Mouse (Mus musculus) liver, embryonic 14.5 days (tissue): ENCODE measurements around the gene Dusp12.

Experiments
- CTCF ChIP-seq: IDR thresholded peaks from 2 replicates; pipeline ENCODE4 v1.5.1; 2016; ENCODE audit warnings: antibody characterized with exemption, low read depth, control low read depth
- EP300 ChIP-seq: IDR thresholded peaks from 2 replicates; pipeline ENCODE4 v1.6.1; 2016; ENCODE audit warnings: antibody characterized with exemption, low read depth

GRCm38 (mm10) chr1:170929245-170929644 lies 43.9 kb upstream of the Dusp12 start:
- TF ChIP-seq CTCF (no peak), EP300 (no peak)
